Mouse (Mus musculus) C2C12 (cell line): ENCODE data around the gene Msmb.
"Not testable (repeated sequence)": the region's sequence is repeated elsewhere in the genome, so short reads cannot be mapped to it uniquely, and the experiment has no call there.

ENCODE experiments used
- CEBPB ChIP-seq: IDR thresholded peaks from one replicate; pipeline ENCODE4 v1.6.1; 2011; ENCODE audit warnings: low read depth, mild to moderate bottlenecking, control low read depth, moderate library complexity
- CTCF ChIP-seq: IDR thresholded peaks from one replicate; pipeline ENCODE4 v1.5.1; 2011; ENCODE audit not compliant: control insufficient read depth, insufficient read depth, insufficient read length
- FOSL1 ChIP-seq: IDR thresholded peaks from one replicate; pipeline ENCODE4 v1.8.0; 2011; ENCODE audit warnings: mild to moderate bottlenecking, low read length; ENCODE audit not compliant: poor library complexity, insufficient read depth, severe bottlenecking
- MAX ChIP-seq: IDR thresholded peaks from one replicate; pipeline ENCODE4 v1.6.1; 2011; ENCODE audit warnings: mild to moderate bottlenecking, control low read depth
- MYOD1 ChIP-seq: IDR thresholded peaks from one replicate; pipeline ENCODE4 v1.6.1; 2011; ENCODE audit warnings: low read depth; ENCODE audit not compliant: control insufficient read depth, insufficient read length
- MYOG ChIP-seq: IDR thresholded peaks from one replicate; pipeline ENCODE4 v1.6.1; 2011; ENCODE audit not compliant: control insufficient read depth, insufficient read length; ENCODE audit errors: extremely low read depth
- USF1 ChIP-seq: IDR thresholded peaks from one replicate; pipeline ENCODE4 v1.6.1; 2011; ENCODE audit warnings: low read depth, mild to moderate bottlenecking, control low read depth, moderate library complexity

DNA sequence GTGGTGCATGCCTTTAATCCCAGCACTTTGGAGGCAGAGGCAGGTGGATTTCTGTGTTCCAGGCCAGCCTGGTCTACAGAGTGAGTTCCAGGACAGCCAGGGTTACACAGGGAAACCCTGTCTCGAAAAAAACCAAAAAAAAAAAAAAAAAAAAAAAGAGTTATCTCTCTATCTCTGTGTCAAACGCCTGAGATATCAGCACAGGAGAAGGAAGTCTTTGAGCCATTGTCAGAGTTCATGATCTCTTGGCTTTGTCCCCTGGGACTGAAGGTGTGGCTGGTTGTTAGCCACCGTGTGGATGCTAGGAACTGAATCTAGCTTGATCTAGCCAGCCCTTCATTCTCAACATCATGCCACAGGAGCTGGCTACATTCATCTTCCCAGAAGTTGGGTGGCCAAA is 5.4 kb upstream of the Msmb start:
- not testable (repeated sequence) for TF ChIP-seq CTCF, MYOD1, USF1, MAX, MYOG, CEBPB, FOSL1
